Mouse (Mus musculus) hindbrain, embryonic 11.5 days (tissue): ENCODE measurements around the gene Myt1l. TPM values are rescaled to one million over a fixed set of nuclear protein-coding genes. Genes with fewer than 3 reads are reported as not detected.

Experiments used
- ATAC-seq: fragments of 200-750 bp; cut with Nextera tagmentation; 2 replicates; pipeline ENCODE4 v1.8.0; 2017; ENCODE audit warnings: mild to moderate bottlenecking, moderate TSS enrichment, moderate library complexity; ENCODE audit not compliant: low FRiP score
- DNase-seq: peaks from one replicate; pipeline ENCODE4 v3.0.0-alpha.2; 2015; ENCODE audit warnings: low spot score
- H3K27ac ChIP-seq: fragments of 300-500 bp; sonication (generic); 2 replicates; pipeline ENCODE4 v1.5.1; 2014; ENCODE audit warnings: mild to moderate bottlenecking, low read depth, low read length
- H3K27me3 ChIP-seq: fragments of 300-500 bp; sonication (generic); 2 replicates; pipeline ENCODE4 v1.6.1; 2014; ENCODE audit warnings: mild to moderate bottlenecking, low read length, moderate library complexity, mixed read lengths; ENCODE audit not compliant: control insufficient read depth, insufficient read depth
- H3K36me3 ChIP-seq: fragments of 300-500 bp; sonication (generic); 2 replicates; pipeline ENCODE4 v1.6.1; 2014; ENCODE audit warnings: mild to moderate bottlenecking, low read length, moderate library complexity, mixed read lengths; ENCODE audit not compliant: control insufficient read depth, insufficient read depth
- H3K4me1 ChIP-seq: fragments of 300-500 bp; sonication (generic); replicated peaks from 2 replicates; pipeline ENCODE4 v1.6.1; 2014; ENCODE audit warnings: low read length, mixed read lengths; ENCODE audit not compliant: control insufficient read depth, insufficient read depth
- H3K4me2 ChIP-seq: fragments of 300-500 bp; sonication (generic); replicated peaks from 2 replicates; pipeline ENCODE4 v1.6.1; 2014; ENCODE audit warnings: mild to moderate bottlenecking, low read depth, low read length
- H3K4me3 ChIP-seq: fragments of 300-500 bp; sonication (generic); 2 replicates; pipeline ENCODE4 v1.5.1; 2014; ENCODE audit warnings: low read depth, low read length
- H3K9ac ChIP-seq: fragments of 300-500 bp; sonication (generic); 2 replicates; pipeline ENCODE4 v1.6.1; 2014; ENCODE audit warnings: low read depth, low read length
- H3K9me3 ChIP-seq: fragments of 300-500 bp; sonication (generic); 2 replicates; pipeline ENCODE4 v1.6.1; 2016; ENCODE audit warnings: low read length; ENCODE audit not compliant: control insufficient read depth
- WGBS: fragments of 180-500 bp; shearing (Covaris S2); extraction: QIAGEN DNeasy Blood & Tissue Kit; methylation state at CpG from one replicate; pipeline ENCODE4 v1.1.7; 2014; 5-methylcytosine and 5-hydroxymethylcytosine counted together
- polyA plus RNA-seq: library from polyadenylated mRNA; unstranded; fragments of >200 nt; fragmentation: Nextera tagmentation; extraction: Ambion mirVana; gene quantifications from 2 replicates; pipeline ENCODE4 v1.2.1, GENCODE M21; 2014

Gene Myt1l
- polyA plus RNA-seq, 1 experiment from 2014 or later = 30.9 TPM

- Histone ChIP-seq H3K9ac (no peak overlapping the region), H3K4me2 (no peak overlapping the region), H3K4me1 (no peaks in the 10 kb centered on the region), H3K27me3 (no peaks in the 10 kb centered on the region), H3K36me3 (no peaks in the 10 kb centered on the region), H3K9me3 (no peaks in the 10 kb centered on the region), H3K4me3 (no peak overlapping the region), H3K27ac (no peak overlapping the region)
- DNase-seq (no peak), ATAC-seq (no peak)
- 86% methylated on average over 8 of the region's 8 CpGs for WGBS
These were observed 212.3 kb downstream of the Myt1l start for GRCm38 (mm10) chr12:29740346-29741025.

DNA sequence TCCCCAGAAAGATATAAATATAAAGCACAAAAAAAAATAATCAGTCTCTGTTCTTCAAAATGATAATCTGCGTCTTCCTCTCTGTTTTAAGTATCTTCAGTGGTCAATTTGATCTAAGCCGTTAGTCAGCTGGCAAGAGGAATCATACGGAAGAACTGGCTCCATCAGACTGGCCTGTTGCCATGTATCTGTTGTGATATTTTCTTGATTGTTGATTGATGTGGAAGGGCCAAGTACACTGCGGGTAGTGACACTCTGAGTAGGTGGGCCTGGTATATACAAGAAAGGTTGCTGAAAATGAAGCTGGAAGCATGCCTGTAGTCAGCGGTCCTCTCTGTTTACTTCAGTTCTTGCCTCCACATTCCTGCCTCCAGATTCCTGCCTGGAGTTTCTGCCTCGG is 213.0 kb downstream of the Myt1l start:
- H3K4me3 ChIP-seq = no peak overlapping the region
- H3K4me1 ChIP-seq = no peaks in the 10 kb centered on the region
- WGBS = 92% methylated on average over 6 of the region's 6 CpGs
- no peaks in the 10 kb centered on the region for H3K27me3 ChIP-seq
- no peaks in the 10 kb centered on the region for H3K9me3 ChIP-seq
- no peak overlapping the region for H3K4me2 ChIP-seq
- H3K36me3 ChIP-seq = no peaks in the 10 kb centered on the region
- ATAC-seq (no peak), DNase-seq (no peak)
- no peak overlapping the region for H3K27ac ChIP-seq
- H3K9ac ChIP-seq = no peak overlapping the region

GRCm38 (mm10) chr12:29750604-29751128 is 222.5 kb downstream of the Myt1l start:
- no peak for DNase-seq
- no peak for ATAC-seq
- Histone ChIP-seq H3K27me3 (no peaks in the 10 kb centered on the region), H3K27ac (no peak overlapping the region), H3K4me3 (no peak overlapping the region), H3K9ac (no peak overlapping the region), H3K4me2 (no peak overlapping the region), H3K9me3 (no peaks in the 10 kb centered on the region), H3K4me1 (no peaks in the 10 kb centered on the region), H3K36me3 (no peaks in the 10 kb centered on the region)
- WGBS = 83% methylated on average over 4 of the region's 4 CpGs

DNA sequence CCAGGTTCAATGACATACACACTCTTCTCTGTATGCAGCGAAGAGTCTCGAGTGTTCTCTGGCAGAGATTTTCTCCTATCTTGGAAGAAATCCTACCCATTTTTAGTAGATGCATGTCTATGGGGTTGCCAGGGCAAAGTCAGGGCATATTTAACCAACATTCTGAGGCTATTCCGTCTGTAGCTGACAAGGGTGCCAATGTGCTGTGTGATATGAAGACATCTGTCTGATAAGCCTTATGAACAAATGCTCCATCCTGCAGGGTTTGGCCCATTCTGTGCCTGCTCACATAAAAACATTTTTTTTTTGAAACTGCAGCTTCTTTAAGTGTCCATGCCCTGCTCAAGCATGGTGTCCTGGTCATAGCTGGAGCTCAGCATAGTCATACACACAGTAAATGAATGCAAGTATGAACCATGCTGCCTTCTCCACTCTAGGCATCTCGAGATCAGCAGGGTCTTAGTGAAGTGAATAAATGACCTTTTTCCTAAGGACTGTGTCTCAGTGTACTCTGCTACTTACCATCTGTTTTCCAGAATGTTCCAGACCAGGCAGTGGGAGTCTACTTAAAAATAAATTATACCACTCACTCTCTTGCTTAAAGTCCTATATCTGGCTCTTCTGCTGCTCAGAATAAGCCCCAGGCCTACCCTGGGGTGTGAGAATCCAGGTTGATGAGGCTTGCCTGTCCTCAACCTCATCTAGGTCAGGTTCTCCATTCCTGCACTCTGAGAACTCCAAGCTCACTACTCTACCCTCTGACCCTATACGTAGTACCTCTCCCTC is 227.1 kb downstream of the Myt1l start:
- 87% methylated on average over 5 of the region's 5 CpGs for WGBS
- no peak for ATAC-seq
- no peak overlapping the region for H3K4me2 ChIP-seq

DNA sequence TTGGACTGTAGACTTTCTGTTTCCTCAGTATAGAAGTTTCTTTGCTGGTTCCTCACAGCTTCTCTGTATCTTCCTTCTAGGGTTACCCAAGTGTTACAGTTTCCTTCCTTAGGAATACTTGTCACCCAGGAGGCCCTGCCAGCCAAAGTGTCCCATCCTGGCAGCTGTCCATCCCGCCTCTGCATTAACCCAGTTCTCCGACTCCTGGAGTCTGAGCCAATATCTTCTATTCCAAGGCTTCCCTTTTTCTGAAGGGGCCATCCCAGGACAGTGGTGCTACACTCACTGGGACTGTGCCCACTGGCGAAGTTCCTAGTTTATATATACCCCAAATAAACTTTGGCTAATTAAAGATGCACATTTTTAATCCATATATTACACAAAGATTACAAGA is 227.7 kb downstream of the Myt1l start:
- no peaks in the 10 kb centered on the region for H3K27me3 ChIP-seq
- no peaks in the 10 kb centered on the region for H3K36me3 ChIP-seq
- no peak for DNase-seq

More for the DNA sequence above, 227.1 kb downstream of the Myt1l start:
- H3K9me3 ChIP-seq = no peaks in the 10 kb centered on the region
- H3K36me3 ChIP-seq = no peaks in the 10 kb centered on the region
- H3K27ac ChIP-seq = no peak overlapping the region
- H3K4me3 ChIP-seq = no peak overlapping the region
- H3K9ac ChIP-seq = no peak overlapping the region
- no peak for DNase-seq
- no peaks in the 10 kb centered on the region for H3K27me3 ChIP-seq
- H3K4me1 ChIP-seq = no peaks in the 10 kb centered on the region

GRCm38 (mm10) chr12:29760611-29761010 is 232.4 kb downstream of the Myt1l start:
- Histone ChIP-seq H3K9ac (no peak overlapping the region), H3K36me3 (no peaks in the 10 kb centered on the region), H3K4me3 (no peak overlapping the region), H3K9me3 (no peaks in the 10 kb centered on the region), H3K27ac (no peak overlapping the region), H3K27me3 (no peaks in the 10 kb centered on the region), H3K4me1 (no peaks in the 10 kb centered on the region), H3K4me2 (no peak overlapping the region)
- ATAC-seq = no peak
- 85% methylated on average over 4 of the region's 4 CpGs for WGBS
- no peak for DNase-seq

More for the DNA sequence above, 227.7 kb downstream of the Myt1l start:
- Histone ChIP-seq H3K4me2 (no peak overlapping the region), H3K4me3 (no peak overlapping the region), H3K9me3 (no peaks in the 10 kb centered on the region), H3K9ac (no peak overlapping the region), H3K4me1 (no peaks in the 10 kb centered on the region), H3K27ac (no peak overlapping the region)
- WGBS = 86% methylated on average over 3 of the region's 3 CpGs
- ATAC-seq = no peak

DNA sequence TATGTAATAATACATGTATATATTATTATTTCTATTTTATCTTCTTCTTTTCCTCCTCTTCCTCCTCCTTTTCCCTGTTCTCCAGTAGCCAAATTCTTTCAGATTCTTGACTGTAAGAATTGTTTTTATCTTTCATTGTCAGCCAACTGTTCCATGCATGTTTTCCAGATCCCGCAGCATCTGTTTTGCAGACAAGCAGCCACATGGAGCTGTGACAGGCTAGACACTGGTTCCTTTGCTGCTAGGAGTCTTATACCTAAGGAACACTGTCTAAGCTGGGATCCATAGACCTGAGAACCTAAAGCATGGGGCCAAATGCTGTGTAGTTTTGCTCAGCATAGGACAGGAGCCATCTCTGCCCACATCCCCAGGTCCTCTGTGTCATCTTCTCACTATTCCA is 238.0 kb downstream of the Myt1l start:
- Histone ChIP-seq H3K9ac (no peak overlapping the region), H3K9me3 (no peaks in the 10 kb centered on the region), H3K36me3 (no peaks in the 10 kb centered on the region), H3K27ac (no peak overlapping the region), H3K27me3 (no peaks in the 10 kb centered on the region), H3K4me1 (no peaks in the 10 kb centered on the region), H3K4me2 (no peak overlapping the region), H3K4me3 (no peak overlapping the region)
- no peak for DNase-seq
- 97% methylated on average over 1 of the region's 1 CpGs for WGBS
- ATAC-seq = no peak

DNA sequence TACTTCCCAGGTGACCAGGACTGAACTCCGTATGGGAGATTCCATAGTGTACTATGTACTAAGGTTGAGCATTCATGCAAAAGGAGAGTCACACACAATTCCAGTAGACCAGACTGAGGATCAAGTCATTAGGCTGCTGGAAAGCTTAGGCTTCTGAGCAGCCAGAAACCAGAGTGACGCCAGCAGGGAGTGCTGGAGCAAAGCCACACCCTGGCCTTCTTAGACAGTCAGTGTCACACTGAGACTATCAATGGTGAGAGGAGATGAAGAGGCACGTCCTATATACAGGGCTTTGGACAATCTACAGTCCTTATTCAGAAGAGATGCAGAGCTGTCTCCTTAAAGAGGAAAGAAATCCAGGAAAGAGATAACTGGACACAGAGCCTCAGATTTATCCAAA is 243.6 kb downstream of the Myt1l start:
- Histone ChIP-seq H3K9me3 (no peaks in the 10 kb centered on the region), H3K27me3 (no peaks in the 10 kb centered on the region), H3K4me1 (no peaks in the 10 kb centered on the region), H3K27ac (no peak overlapping the region), H3K9ac (no peak overlapping the region), H3K4me2 (no peak overlapping the region), H3K36me3 (no peaks in the 10 kb centered on the region), H3K4me3 (no peak overlapping the region)
- 73% methylated on average over 3 of the region's 3 CpGs for WGBS
- ATAC-seq (no peak), DNase-seq (no peak)

GRCm38 (mm10) chr12:29772401-29772800 is 244.2 kb downstream of the Myt1l start:
- Histone ChIP-seq H3K4me1 (no peaks in the 10 kb centered on the region), H3K36me3 (no peaks in the 10 kb centered on the region), H3K4me3 (no peak overlapping the region), H3K9ac (no peak overlapping the region), H3K27me3 (no peaks in the 10 kb centered on the region), H3K4me2 (no peak overlapping the region), H3K27ac (no peak overlapping the region), H3K9me3 (no peaks in the 10 kb centered on the region)
- ATAC-seq (no peak), DNase-seq (no peak)
